Mouse (Mus musculus) embryonic fibroblast, embryonic 13.5 days (primary cell): ENCODE data around the gene Fcgr3. TPM values are rescaled to one million over a fixed set of nuclear protein-coding genes. Genes with fewer than 3 reads are reported as not detected.
"Not testable (repeated sequence)": the region's sequence is repeated elsewhere in the genome, so short reads cannot be mapped to it uniquely, and the experiment has no call there.

Source experiments
- H3K27ac ChIP-seq: 2 replicates; pipeline ENCODE4 v1.5.1; 2012; ENCODE audit warnings: low read length, control low read depth, inconsistent platforms; ENCODE audit not compliant: insufficient read depth
- H3K4me1 ChIP-seq: 2 replicates; pipeline ENCODE4 v1.6.1; 2011; ENCODE audit warnings: low read length; ENCODE audit not compliant: control insufficient read depth, insufficient read depth
- H3K4me3 ChIP-seq: 2 replicates; pipeline ENCODE4 v1.5.1; 2011; ENCODE audit warnings: mild to moderate bottlenecking, control low read depth, low read length; ENCODE audit not compliant: insufficient read depth
- CTCF ChIP-seq: IDR thresholded peaks from 2 replicates; pipeline ENCODE4 v1.5.1; 2011; ENCODE audit warnings: mild to moderate bottlenecking, control low read depth, low read length, moderate library complexity, borderline replicate concordance; ENCODE audit not compliant: insufficient read depth
- POLR2A ChIP-seq: IDR thresholded peaks from 2 replicates; pipeline ENCODE4 v1.6.1; 2011; ENCODE audit warnings: low read depth, mild to moderate bottlenecking, control low read depth, low read length, moderate library complexity
- polyA plus RNA-seq: library from polyadenylated mRNA; stranded (reverse); fragments of >200 nt; gene quantifications from 2 replicates; pipeline ENCODE4 v1.2.4, GENCODE M21; 2011; ENCODE audit warnings: low read depth; ENCODE audit not compliant: missing spikeins, insufficient read length

Gene Fcgr3
- polyA plus RNA-seq, 1 experiment: 3.9 TPM

DNA sequence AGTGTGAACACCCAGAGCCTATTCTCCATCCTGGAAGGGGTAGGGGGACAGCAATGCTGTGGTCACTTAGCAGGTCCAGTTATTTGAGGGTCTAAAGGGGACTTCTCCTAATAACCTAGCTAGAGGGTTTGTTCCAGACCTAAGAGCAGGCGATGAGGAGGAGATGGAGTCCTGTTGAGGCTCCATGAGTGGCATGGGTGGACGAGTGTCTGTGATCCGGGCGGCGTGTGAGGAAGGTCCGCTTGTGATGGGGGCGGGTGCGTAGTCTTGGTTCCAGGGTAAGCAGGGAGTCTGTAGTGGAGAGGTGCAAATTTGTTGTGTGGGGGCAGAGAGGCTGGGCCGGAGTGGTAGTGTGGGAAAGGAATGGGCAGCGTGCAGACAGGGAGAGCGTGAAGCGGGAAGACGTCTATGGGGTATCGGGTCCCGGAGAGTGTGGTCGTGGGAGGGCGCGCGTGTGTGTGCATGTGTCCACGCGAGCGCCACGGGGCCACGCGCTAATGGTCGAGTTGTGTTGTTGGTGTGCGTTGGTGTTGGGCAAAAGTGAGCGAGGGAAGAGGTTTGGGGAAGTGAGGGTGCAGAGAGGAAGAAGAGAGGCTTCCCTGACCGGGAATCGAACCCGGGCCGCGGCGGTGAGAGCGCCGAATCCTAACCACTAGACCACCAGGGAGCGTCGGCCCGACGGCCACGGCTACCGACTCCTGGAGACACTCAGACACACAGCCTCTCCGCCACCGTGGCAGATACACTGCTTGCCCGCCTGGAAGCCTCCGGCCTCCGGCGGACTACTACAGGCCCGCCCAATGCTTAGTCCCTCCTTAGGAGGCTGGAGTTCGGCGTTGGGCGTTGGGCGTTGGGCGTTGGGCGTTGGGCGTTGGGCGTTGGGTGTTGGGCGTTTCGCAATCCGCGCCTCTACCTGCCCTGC lies 905 bp downstream of the Fcgr3 start:
- not testable (repeated sequence) for H3K27ac ChIP-seq, H3K4me1 ChIP-seq
- H3K4me3 ChIP-seq: peak overlapping the region; percentile 23

DNA sequence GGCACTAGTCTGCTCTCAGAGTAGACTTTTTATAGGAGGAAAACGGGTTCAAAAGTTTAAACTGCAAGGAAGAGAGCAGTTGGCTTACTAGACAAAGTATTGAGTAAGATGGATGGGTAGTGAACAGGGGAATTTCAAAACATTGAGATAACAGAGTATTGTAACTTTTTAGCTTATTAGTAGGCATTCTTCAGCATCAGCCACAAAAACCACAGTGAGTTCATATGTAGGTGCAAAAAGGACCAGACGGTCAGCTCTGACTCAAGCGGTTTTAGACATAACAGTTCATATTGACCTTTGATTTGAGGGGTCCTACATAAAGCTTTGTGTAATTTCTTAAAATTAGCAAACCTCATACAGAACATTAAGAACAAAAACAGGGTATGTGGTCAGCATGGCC lies 3.2 kb downstream of the Fcgr3 start:
- TF ChIP-seq CTCF (no peak), POLR2A (no peak)
- no peak overlapping the region for H3K4me3 ChIP-seq
- H3K4me1 ChIP-seq: no peaks in the 10 kb centered on the region
- no peak overlapping the region for H3K27ac ChIP-seq

DNA sequence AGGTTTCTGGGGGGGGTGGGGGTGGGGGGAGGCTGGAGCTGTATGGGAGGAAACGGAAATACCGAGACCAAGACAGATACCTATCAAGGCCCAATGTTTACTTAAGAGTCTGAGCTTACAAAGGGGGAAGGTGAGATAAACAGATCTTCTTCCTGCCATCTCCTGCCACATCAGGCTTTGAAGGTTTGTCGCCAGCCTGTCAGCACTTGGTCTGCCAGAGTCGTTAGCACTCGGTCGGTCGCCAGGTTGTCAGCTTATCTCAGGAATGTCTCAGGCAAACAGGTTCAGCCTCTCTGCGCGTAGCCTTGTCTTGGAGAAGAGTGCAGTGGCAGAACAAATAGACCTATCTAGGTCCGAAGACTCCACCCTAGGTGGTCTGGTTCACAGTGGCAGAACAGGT lies 4.3 kb downstream of the Fcgr3 start:
- Histone ChIP-seq H3K27ac (no peak overlapping the region), H3K4me1 (no peaks in the 10 kb centered on the region), H3K4me3 (no peak overlapping the region)
- no peak for TF ChIP-seq CTCF
- TF ChIP-seq POLR2A: no peak

DNA sequence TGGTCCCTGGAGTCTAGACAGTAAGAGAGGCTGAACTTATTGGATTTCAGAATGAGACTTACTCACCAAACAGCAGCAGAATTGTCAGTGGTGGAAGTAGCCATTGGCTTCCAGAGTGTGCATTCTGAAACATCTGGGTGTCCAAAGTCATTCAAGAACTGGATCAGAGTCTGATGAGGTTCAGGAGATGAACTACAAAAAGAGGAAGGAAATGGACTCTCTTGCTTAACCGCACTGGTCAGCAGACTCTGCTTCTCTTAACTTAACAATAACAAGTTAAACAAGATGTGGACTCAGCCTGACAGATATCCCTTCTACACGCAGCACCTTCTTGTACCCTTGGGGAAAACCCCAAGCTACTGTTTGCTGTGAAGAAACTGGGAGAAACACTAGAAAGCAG lies 5.5 kb downstream of the Fcgr3 start:
- Histone ChIP-seq H3K4me1 (no peaks in the 10 kb centered on the region), H3K4me3 (no peak overlapping the region), H3K27ac (no peak overlapping the region)
- TF ChIP-seq POLR2A: no peak
- TF ChIP-seq CTCF: no peak

DNA sequence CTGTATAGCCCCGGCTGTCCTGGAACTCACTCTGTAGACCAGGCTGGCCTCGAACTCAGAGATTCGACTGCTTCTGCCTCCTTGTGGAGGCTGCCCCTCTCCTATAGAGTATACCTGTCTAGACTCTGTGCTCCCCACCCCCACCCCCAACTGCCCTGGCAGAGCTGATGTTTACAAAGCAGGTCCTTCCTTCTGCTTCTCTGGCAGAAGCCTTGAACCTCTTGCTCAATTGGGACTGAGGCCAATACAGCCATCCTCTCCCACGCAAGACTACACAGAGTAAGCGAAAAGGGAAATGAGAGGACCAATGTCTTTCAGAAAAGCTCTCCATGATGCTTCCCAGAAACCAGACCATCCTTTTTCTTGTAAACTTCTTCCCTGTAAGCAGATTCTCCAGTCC lies 7.5 kb downstream of the Fcgr3 start:
- Histone ChIP-seq H3K4me3 (no peak overlapping the region), H3K27ac (no peak overlapping the region), H3K4me1 (no peaks in the 10 kb centered on the region)
- TF ChIP-seq CTCF: no peak
- no peak for TF ChIP-seq POLR2A

DNA sequence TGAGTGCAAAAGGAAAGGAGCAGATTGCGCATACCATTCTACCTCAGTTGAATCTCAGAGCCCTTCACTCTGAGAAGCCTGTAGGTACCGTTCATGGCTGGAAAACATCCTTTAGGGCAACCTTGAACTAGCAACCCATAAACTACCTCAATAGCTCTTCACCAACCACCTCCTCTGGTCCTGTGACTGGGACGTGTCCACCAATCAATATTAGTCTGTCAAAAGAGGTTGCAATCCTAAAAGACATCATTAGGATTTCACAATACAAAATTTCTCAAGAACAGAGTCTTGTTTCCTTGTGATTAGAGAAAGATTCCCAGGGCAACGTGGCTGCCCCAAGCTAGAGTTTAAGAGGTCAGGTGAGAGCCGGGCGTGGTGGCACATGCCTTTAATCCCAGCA lies 11.4 kb downstream of the Fcgr3 start:
- Histone ChIP-seq H3K4me3 (no peak overlapping the region), H3K27ac (no peak overlapping the region)
- TF ChIP-seq POLR2A (no peak), CTCF (no peak)

DNA sequence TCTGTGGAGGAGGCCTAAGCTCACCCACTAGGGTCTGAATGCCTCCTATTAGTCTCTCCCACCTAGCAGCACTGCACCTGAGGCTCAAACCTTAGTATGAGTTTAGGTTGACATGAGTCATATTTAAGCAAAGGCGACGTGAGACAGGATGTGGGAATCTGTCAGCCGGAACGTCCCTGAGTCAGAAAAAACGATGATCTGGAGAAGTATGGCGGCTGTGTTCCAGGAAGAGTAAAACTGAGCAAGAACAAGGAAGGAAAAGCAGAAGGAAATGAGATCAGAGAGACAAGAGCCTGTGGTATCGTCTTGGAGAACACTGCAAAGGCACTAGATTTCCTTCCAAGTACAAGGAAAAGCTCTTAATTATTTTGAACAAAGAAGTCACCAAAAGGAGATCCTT lies 14.0 kb downstream of the Fcgr3 start:
- H3K4me1 ChIP-seq: no peaks in the 10 kb centered on the region
- H3K4me3 ChIP-seq: no peak overlapping the region
- no peak overlapping the region for H3K27ac ChIP-seq
- TF ChIP-seq CTCF: no peak
- TF ChIP-seq POLR2A: no peak

More for the DNA sequence above, 11.4 kb downstream of the Fcgr3 start:
- no peaks in the 10 kb centered on the region for H3K4me1 ChIP-seq

DNA sequence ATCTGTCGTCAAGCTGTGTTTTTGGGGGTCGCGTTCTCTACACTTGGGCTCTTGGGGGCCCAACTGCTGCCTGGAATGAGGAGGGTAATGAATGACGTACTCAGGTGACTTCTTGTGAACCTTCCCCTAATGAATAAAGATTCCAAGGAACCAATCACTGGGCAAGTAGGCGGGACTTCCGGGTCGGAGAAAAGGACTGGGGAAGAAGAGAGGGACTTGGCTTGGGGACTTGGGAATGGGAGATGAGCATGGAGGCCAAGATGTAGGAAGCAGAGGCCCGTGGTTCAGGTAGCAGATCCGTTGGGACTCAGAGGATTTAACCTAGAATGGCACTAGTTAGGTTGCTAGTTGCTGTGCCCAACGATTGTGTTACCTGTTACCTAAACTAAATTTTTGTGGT lies 15.5 kb downstream of the Fcgr3 start:
- H3K27ac ChIP-seq: no peak overlapping the region
- H3K4me1 ChIP-seq: no peaks in the 10 kb centered on the region
- H3K4me3 ChIP-seq: no peak overlapping the region
- TF ChIP-seq CTCF (no peak), POLR2A (peak; percentile 19; the same call in 1 of the 2 replicates)

DNA sequence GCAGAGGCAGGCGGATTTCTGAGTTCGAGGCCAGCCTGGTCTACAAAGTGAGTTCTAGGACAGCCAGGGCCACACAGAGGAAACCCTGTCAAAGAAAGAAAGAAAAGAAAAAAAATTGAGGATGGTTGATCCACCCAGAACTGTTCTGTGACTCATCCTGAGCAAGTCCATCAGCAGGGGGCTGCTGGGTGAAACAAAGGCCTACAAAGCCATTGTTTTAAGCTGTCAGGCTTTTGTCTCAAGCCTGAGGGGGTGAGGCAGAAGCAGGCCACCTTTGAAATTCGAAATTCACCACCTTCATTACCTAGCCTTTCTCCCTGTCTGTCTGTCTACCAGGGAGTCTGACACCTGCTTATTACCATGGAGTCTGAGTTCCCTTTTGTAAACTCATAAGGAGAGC lies 18.2 kb downstream of the Fcgr3 start:
- Histone ChIP-seq H3K27ac (no peak overlapping the region), H3K4me1 (no peaks in the 10 kb centered on the region), H3K4me3 (no peak overlapping the region)
- TF ChIP-seq CTCF (no peak), POLR2A (no peak)

DNA sequence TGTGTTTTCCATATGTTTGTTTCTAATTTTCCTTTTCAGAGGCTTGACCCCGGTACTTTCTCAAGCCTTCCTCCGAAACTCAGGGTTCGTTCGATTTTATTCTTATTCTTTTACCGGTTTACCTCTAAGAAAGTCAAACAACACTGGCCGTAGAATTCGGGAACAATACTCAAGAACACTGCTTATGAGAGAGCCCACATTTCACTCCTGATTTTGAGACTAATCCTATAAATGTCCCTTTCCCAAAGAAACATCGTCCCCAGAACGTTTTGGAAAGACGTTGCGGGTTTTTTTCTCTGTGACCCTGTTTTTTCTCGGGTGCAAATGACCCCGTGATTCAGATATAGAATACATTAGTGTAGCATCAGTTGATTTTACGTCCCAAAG lies 19.7 kb downstream of the Fcgr3 start:
- TF ChIP-seq POLR2A (no peak), CTCF (no peak)

More for the DNA sequence above, 19.7 kb downstream of the Fcgr3 start:
- Histone ChIP-seq H3K4me1 (no peaks in the 10 kb centered on the region), H3K4me3 (peak overlapping the region; percentile 50), H3K27ac (no peak overlapping the region)
